Mouse (Mus musculus) kidney, postnatal 25 days (tissue): ENCODE measurements around the gene Gnai2.

Source experiments
- DNase-seq, 2 experiments: peaks; one replicate each; pipeline ENCODE4 v3.0.0; 2021; ENCODE audit warnings: mixed read lengths in 2 of 2

Gene Gnai2

GRCm38 (mm10) chr9:107608741-107609432 is 26.3 kb downstream of the Gnai2 start, which contains the start of gene Sema3b:
Gene Sema3b (minus strand): TSS chr9:107609229.
- peak; percentile 61 to 86 for DNase-seq

DNA sequence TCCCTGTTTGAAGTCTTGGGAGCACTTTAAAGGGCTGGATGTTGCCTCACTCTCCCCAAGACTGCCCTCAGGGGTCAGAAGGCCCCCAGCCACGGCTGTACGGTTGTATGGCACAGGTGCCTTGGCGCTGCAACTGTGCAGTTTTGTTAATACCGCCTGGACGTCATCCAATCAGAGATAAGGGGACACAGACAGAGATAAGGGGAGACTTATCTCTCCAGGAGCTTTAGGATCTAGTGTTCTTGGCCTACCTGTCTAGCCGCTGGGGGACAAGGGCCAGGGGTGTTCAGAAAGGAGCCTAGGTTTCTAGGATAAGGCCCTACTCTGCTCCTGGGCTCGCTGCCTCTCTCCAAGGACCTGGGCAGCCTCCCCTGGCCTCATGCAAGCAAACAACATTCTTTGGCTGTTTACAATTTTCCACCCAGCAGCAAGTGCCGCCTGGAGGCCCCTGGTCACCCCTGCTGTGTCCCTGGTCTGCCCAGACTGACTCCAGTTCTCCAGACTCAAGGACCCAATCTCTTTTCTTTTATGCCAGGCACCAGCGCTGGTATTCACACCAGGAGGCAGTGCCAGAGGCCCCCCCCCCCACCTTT is 27.4 kb downstream of the Gnai2 start:
- DNase-seq, result peak; percentile 45 to 69

DNA sequence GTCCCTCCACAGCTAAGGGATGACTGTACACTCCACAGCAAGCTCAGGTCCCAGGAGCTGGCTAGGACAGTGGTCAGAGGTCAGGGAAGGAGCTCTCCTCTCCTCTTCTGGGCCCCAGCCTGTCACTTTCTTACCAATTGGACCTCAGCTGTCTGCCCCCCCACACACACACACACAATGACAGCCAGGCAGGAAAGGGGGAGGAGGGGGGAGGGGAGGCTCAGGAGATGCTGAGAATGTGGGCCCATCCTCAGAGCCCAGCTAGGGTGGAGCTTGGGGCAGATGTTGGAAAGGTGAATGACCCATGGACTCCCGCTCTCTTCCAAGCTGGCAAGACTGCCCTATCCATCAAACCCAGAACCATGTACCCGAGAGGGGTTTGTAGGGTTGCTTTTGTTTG is 28.1 kb downstream of the Gnai2 start:
- DNase-seq, result peak in 1 of 2 experiments; percentile 71

DNA sequence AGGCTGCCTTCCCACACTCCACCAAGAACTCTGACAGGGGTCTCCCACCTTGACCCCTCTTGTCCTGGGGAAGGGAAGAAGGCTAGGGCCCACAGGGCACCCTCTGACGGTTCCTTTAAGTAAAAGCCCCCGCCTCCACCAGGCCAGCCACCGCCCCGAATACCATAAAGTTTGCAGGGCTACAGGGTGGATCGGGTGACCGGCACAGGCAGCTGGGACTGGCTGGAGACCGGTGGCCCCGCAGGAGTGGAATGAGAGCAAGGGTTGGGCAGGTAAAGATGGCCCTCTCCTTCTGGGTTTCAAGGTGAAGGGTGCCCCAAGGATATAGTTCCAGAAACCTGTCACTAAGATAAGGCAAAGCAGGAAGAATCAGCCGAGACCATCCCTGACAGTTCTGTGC is 28.6 kb downstream of the Gnai2 start:
- peak; percentile 68 to 88 for DNase-seq

GRCm38 (mm10) chr9:107605041-107605661 is 30.0 kb downstream of the Gnai2 start:
- DNase-seq, result peak; percentile 63 to 90

DNA sequence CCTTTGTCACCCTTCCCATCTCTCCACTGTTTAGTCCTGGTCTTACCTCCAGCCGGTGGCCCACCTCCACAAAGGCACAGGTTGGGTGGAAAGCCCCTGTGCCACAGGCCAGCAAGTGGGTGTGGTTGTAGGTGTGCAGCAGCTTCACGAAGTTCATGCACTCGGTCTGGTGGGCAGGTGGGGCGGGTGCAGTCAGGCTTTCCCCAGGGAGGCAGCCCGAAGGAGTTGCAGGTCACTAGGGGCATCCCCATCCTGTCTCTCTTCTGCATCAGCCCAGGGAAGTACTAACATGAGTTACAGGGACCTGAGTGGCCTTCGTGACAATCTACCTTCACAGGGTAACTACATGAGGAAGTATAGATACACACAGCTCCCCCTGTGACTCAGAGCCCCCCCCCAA is 31.9 kb downstream of the Gnai2 start:
- DNase-seq, result no peak

DNA sequence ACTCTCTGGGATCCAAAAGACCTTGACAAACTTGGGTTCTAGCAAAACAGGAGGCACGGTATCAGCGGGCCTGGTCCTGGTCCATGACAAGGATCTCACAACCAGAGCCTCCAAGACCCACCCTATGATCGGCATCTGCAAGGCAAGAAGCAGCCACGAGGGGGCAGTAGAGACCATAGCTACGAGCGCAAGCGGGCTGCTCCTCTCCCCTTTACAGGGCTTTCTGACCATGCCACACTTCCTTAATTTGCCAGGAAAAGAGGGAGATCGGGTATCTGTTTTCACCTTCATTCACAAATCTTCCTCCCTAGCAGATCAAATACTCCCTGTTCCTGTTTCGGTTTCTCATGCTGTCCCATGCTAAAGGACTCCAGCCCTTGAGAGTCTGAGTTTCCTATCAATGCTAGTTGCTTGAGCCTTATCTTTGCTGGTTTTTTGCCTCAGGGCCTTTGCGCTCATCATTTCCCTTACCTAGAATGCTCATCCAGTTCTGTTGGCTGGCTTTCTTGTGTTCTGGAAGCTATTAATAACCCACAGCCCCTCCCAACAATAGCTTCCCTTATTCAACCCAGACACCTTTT is 33.0 kb downstream of the Gnai2 start:
- peak; percentile 90 to 96 for DNase-seq

- no peak for DNase-seq
These were observed 33.9 kb downstream of the Gnai2 start for GRCm38 (mm10) chr9:107601275-107601674.

GRCm38 (mm10) chr9:107600745-107601144 is 34.4 kb downstream of the Gnai2 start:
- peak; percentile 52 to 80 for DNase-seq

GRCm38 (mm10) chr9:107599842-107600241 is 35.3 kb downstream of the Gnai2 start:
- DNase-seq, result peak; percentile 49 to 66

- peak in 1 of 2 experiments; percentile 66 for DNase-seq
These were observed 35.7 kb downstream of the Gnai2 start for GRCm38 (mm10) chr9:107599433-107599832.

DNA sequence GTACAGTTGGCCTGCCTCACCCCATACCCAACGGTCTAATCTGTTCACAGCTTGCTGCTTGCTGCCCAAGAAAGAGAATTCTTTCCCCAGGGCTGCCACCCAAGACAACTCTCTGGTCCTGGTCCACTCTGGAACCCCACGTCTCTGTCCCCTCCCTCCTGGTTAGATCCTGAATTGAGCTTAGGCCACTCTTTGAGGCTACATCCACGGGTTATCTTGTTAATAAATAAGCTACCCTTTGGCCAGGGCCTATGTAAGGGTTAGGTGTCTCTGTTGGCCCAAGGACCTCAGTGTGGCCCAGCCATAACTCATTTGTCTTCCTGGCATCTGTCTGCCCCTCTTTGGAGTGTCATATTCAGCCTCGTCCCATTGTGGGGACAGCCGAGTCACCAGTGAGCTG is 36.8 kb downstream of the Gnai2 start:
- peak; percentile 40 to 76 for DNase-seq

DNA sequence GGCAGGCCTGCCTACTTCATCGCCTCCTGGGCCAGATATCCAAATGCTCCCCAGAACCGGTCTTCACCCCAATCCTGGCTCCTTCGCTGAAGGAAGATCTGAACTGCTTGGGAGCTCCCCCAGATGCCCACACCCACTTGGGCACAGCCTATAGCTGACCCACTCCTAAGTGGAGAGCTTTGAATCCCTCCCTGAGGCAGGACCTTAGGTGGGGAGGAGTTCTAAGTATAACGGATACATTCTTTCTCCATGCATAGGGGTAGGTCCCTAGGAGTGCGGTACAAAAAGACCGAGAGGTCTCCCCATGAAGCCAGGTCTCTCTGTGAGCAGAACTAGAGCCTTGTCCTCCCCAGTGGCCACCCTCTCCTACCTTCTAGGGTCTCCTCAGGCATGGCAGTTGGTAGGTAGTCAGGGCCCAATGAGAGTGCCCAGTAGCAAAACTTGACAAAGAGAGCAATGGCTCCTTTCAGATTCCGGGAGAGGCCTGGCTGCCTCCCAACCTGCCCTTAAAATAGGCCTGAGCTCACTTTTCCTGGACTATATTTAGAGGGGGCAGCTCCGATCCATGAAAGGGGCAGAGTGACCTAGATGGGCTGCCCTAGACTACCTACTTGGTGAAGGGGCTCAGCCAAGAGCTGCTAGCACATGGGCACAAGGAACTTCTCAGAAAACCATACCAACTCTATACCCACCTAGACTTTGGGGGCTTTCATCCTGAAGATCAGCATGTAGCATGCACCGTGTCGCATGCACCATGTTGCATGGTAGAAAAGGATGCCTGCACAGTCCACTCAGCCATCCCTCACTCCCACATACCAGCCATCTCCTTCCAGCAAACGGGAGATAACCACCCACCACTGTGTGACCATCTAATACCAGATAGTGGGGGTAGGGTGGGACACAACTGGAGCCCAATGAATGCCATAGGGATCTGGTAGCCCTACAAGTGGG is 38.3 kb downstream of the Gnai2 start:
- DNase-seq, result peak; percentile 48 to 58

DNA sequence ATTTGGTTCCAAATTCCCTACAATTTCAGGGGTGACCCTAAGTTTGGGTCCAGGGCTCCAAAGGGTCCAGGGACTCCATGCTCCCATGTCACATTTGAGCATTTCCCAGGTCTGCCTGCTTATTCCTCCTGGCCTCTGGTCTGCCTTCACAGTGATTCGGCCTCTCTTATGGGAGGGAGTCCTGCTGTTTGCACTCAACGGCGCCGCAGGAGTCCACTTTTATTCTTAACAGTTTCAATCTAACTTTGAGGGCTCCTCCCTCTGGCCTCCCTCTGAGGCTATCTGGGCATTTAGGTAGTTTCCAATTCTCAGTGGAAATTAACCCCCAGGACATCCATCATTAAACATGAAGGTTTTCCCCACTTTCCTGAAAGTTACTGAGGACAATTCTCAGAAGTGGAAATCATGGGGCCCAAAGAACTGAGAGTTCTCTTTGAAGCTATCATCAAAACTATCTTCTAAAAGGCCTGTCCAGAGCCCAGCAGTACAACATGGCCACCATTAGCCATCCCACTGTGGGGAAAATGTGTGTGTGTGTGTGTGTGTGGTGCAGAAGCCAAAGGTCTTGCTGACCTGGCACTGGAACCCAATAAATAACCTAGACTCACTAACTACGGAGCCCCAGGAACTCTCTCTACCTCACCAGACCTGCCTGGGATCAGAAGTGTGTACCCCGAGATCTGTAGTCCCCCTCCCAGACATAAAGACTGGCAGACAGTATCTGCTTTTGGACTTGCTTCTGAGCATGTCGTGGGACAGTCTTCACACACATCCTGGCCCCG is 40.7 kb downstream of the Gnai2 start:
- DNase-seq, result peak in 1 of 2 experiments; percentile 61

DNA sequence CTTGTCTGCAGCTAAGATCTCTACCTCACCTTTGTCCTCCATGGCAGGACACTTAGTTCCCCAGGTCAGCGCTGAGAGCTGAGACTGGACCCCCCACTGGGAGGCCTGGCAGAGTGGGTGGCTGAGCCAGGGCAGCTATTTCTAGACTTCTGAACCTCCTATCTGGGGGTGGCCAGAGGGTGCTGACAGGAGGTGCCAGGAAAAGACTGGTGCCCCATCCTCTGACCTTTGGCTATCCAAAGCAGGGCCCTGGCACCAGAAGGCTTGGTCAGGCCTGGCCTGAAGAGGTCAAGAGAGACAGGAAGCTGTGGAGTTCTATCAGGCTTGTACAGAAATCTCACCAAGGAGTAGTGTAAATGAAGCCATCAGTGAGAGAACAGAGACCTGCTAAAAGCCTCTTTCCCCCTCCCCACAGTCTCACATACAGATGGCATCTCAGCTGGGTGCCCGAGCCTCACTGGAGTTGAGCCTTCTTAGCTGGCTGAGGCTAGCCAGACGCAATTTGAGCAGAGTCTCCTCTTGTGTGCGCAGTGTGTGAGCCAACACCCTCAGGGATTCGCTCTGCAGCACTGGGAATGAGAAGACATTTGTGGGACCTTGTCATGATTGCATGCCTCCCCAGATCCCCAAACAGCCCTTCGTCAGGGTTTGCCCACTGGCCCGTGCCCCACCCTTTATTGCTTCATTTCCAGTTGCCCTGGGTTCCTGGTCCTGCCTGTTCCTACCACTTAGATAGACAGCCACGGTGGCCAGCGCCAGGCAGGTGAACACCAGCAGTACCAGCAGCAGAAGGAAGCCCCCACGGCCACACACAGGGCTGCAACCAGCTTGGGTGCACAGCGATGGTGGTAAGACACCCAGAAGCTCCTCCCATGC is 41.8 kb downstream of the Gnai2 start:
- DNase-seq, result peak; percentile 73 to 94

DNA sequence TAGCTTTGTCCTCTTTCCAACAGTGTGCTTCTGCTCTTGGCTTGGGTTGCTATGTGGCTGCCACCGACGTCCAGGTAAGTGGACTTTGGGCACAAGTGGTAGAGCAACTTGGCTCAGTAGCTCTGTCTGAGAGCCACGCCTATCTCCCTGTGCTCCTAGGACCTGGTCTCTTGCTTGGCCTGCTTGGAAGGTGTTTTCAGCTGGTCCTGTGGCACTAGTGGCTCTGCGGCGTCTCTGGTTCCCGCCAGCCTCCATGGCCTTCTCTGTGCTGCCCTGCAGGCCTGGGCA is 44.5 kb downstream of the Gnai2 start:
- peak; percentile 64 to 89 for DNase-seq

DNA sequence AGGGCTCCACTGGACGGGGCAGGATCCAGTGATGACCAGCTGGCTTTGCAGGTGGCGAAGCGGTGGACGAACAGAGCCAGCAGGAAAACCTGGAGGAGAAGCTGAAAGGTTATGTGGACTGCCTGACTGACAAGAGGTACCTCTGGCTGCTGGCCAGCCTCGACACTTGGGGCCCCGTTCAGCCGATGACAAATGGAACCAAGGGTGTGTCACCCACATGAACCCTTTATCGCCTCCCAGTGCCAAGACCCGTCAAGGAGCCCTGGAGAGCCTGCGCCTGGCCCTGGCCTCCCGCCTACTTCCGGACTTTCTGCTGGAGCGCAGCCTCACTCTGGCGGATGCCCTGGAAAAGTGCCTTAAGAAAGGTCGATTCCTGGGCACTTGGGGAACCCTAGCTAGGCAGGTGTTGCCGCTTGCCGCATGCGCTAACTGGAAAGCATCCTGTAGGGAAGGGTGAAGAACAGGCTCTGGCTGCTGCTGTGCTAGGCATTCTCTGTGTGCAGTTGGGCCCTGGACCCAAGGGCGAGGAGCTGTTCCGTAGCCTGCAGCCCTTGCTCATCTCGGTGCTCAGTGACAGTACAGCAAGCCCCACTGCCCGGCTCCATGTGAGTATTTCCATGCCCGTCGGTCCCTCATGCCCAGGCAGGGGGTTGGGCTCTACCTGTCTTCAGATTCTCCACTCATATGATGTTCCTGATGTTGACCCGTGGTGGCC is 45.0 kb downstream of the Gnai2 start:
- DNase-seq, result peak; percentile 68 to 88

DNA sequence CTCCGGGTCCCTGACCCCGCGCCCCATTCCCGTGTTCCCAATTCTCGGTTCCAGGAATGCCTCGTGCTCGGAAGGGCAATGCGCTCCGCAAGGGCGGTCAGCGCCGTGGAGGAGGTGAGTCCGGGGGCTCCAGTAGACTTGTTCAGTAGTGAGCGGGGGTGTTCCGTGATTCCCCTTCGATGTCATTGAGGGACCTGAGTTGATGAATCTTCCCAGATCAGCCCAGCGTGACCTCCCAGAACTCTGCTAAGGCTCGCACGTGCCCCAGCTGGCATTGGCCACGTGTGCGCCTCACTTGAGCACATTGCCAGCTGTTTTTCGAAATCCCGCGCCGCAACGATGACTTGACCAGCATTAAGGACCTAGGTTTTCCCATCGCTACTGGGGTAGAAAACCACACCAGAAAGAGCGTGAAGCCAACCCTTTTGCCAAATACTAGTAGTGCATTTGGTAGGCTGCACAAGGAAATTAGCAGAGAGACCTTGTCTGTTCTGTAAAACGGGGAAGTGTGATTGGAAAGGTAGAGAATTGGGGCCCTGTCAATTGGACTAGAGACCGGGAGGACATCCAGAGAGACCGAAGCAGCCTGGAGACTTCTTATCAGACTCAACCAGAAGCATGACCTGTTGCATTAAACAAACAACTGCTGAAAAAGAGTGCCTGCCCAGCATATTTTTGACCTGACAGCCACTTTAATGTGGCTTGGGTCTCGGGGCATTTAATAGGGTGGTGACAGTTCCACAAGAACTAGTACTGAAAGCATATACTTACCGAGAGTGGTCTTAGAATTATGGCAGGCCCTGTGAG is 47.1 kb downstream of the Gnai2 start:
- DNase-seq, result peak; percentile 72 to 88
